Mouse (Mus musculus) cerebellum, postnatal 4 days (tissue): Measurements from ENCODE around the gene Ccdc71.
A peak's percentile ranks its signal among the peaks of the same experiment; 100 is the strongest.

ENCODE experiments used
- DNase-seq, 2 experiments: peaks; one replicate each; pipeline ENCODE4 v3.0.0; 2022; ENCODE audit warnings: low spot score in 2 of 2, mixed read lengths in 1 of 2

Gene Ccdc71

DNA sequence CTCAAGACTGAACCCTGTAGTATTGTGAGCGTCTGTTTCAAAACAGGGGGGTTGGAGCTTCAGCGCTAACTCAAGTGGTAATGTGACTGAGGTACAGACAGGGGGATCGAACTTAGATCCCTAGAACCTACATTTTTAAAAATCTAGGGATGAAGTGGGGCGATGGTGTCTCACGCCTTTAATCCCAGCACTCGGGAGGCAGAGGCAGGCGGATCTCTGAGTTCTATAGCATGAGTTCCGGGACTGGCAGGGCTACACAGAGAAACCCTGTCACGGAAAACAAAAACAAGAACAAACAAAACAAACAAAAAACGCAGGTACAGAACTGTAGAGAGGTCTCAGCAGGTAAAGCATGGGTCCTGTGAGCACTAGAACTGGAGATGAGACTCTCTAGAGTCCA is 3.4 kb upstream of the Ccdc71 start:
- no peak for DNase-seq

DNA sequence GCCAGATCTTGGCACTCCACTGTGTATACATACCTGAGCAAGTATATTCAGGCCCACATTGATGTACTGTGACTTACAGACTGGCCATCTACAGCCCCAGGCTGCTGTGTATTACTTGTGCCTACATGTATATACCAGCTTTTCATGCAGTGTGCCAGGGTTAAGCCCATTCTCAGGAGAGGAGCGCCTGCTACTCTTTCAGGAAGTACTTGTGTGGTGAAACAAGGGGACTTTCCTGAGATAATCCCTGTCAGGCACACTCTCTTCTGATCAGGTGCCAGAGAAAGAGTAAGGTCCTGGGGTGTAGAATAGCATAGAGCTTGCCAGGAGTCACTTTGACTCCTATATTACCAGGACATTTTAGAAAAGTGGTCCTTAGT is 398 bp upstream of the Ccdc71 start:
- no peak for DNase-seq

DNA sequence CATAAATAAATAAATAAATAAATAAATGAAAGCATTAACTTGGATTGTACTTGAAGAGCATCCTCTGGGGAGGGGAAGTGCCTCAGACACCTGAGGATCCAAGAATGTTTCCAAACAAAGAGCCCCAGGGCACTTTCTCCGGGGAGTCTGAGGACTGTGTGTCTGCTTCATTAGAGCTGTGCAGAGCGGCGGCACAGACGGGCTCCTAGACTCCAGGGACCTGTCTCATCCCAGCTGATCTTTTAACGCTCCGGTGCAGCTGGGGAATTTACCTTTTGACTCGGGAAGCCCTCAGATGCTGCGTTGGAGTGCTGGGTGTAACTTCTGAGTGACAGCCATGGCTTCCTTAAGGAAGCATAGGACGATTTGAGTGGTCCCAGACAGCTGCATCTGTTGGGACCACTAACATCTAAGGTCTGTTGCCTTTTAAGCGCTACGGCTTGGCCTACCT is 879 bp downstream of the Ccdc71 start, which contains the start of gene Klhdc8b:
Klhdc8b (minus strand) TSS at position 401 of the 451 bp plus-strand sequence.
- no peak for DNase-seq

DNA sequence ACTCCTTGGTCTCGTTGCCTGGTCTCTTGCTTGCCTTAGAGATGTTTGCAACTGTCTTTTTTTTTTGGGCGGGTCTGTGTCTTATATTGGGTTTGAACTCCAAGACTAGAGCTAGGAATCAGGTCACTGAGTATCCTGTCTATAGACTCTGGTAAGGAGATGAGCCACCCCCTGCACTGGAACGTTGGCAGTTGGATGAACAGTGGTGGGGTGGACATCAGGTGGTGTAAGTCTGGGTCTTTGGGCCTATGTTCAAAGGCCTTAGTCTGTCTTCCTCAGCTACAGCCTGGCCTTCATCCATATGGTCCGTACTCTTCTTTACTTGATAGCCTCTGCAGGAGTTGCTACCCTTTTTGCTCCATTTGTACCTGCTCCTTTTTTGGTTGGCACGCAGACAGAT is 1.3 kb downstream of the Ccdc71 start:
- DNase-seq: no peak

DNA sequence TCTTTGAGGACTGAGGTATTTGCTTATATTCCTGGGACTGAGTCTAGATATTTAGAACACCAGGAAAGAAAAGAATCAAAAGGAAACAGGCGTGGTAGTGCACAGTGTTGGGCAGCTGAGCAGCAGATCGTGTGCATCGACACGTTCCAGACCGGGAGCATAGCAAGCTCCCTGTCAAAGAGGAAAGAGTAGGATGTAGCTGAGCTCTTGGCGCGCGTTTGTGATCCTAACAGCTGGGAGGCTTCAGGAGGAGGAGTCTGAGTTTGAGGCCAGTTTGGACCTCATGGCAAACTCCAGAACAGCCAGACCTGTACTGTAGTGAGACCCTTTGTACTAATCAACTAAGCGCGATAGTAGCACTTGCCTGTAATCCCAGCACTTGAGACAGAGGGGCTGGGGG is 1.9 kb downstream of the Ccdc71 start:
- no peak for DNase-seq

DNA sequence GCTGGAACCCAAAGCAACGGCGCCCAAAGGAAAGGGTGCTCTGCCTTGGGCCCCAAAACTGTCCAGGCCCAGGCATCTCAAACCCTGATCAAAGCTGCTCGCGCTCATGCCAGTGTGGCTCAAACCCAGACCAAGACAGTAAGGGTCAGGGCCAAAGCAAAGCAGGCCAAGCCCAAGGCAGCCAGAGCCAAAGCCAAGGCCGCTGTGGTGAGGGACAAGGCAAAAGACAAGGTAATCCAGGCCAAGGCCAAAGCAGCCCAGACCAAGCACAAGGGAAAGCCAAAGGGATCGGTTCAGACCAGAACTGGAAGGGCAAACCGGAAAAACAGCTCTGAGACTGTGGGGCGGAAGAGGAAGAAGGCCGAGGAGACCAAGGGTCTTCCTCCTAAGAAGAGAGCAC is 3.4 kb downstream of the Ccdc71 start:
- no peak for DNase-seq

DNA sequence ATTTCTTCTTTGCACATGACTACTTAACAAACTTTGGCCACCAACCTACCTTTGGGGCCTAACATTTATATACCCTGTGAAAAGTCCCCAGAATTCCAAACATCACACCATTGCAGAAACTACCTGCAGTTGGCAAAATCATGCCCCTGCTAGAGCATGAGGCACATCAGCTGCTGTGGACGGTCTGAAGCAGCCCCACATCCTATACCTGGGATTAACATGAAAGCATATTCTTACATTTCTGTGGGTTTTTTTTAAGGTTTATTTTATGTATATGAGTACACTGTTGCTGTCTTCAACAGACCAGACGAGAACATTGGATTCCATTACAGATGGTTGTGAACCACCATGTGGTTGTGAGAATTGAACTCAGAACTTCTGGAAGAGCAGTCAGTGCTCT is 5.9 kb downstream of the Ccdc71 start:
- DNase-seq: no peak

DNA sequence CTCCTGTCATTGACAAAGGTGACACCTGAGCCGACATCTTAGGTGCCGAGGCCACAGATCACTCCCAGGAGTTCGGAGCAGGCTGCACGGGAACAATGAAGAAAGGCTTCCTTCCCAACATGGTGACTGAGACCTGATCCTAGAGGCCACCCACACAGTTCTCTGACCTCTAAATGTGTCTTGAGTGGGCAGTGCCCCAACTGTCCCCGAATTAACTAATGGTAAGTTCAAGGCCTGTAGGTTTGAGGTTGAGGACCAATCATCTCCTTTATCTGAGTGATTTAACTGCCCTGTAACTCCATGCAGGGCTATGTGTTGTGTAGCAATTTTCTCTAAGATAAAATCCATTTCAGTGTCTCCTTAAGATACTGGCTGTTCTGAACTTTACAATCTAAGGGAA is 9.1 kb downstream of the Ccdc71 start:
- no peak for DNase-seq

DNA sequence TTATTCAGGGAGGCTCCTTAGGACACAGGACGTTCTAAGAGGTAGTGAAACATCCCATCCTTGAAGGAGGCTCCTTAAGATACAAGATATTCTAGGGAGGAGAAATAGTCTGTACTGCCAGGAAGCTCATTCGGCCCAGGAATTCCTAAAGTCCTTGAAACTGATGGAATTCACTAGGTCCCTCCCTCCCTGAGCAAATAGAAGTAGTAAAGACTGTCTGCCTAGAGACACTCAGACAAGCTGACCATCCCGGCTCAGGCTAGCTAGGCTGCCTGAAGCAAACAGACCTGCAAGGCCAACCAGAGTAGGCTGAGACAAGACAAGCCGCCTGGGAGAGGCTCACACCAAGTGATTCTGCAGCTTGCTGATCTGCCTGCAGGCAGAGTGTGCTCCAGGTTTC is 9.5 kb downstream of the Ccdc71 start:
- no peak for DNase-seq

DNA sequence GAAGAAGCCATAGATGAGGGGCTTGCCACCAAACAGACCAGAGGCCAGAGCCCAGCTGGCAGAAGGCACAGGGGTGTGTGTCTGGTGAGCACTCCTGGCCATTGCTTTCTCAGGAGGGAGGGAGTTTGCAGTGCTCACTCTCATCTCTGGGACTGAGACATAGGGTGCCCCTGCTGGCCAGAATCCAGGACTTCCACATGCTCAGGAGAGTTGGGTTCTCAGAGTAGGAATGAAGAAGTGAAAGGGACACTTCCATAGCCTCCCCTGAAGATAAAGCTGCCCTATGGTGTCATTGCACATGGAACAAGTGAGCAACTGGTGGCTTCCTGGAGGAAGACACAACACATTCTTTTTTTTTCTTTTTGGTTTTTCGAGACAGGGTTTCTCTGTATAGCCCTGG is 14.2 kb downstream of the Ccdc71 start:
- no peak for DNase-seq

DNA sequence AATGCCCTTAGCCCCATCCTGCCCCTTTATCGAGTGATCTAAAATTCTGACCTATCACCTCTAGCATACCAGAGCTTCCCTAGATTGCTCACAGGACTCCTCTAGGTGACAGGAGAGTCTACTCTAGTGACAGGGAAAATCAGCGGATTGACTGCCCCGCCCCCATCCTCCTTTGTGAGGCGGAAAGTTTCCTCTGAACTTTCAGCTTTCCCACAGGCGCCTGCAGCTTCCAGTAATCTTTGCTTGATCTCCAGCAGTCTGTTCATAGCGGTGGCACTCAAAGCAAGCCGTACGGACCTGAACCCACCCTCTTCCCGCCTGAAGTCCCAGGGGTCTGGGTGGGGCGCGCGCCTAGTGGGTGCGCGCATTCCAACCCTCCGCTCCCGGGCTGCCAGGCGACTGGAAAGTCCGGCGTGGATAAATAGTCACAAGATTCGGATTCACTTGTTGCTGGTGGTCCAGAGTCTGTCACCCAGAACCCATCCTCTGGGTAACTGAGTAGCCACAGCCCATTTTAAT is 18.4 kb downstream of the Ccdc71 start:
- DNase-seq: peak in 1 of 2 experiments; percentile 61

DNA sequence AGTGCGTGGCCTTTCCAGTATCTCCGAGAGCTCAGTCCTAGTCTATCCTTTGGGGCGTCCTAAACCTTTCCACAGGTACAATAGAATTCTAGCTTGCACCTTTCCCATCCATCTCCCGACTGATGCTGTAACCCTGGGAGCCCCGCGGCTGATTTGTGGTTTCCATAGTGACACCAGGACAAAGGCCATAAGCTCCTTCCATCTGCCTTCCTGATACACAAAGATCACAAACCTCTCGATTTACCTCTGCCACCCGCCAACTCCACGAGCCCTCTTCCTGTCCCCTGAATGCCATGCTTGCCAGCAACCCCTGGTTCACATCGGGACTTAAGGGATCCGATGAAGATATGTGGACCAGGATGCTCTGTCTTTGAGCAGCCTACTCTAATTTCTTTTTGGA is 18.9 kb downstream of the Ccdc71 start:
- DNase-seq: no peak

DNA sequence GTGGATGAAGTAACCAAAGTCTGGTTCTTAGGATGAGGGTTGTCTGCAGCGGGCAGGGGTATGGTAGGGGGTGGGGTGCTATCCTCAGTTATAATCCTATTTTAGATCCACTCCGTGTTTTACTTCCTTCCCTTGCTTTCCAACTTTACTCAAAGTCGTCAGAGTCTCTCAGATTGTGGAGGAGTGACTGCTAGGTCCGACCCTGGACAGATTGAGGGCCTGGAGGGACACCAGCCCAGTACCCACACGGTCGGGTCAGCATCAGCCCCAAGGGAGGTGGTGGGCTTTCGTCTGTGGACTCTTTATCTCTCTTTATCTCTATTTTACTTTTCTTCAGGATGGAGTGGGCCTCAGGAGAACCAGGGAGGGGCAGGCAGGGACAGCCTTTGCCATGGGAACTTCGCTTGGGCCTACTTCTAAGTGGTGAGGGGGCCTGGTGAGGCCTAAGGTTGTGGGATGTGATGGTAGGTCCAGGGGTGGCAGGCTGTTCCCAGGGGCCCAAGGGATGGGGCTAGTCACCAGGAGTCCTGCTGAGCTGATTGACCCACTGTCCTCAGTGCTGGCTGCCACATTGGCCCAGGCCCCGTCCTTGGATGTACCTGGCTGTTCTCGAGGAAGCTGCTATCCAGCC is 19.5 kb downstream of the Ccdc71 start, which contains the start of gene Lamb2:
Lamb2 (plus strand) TSS at position 16 of the 631 bp plus-strand sequence.
- DNase-seq: no peak

DNA sequence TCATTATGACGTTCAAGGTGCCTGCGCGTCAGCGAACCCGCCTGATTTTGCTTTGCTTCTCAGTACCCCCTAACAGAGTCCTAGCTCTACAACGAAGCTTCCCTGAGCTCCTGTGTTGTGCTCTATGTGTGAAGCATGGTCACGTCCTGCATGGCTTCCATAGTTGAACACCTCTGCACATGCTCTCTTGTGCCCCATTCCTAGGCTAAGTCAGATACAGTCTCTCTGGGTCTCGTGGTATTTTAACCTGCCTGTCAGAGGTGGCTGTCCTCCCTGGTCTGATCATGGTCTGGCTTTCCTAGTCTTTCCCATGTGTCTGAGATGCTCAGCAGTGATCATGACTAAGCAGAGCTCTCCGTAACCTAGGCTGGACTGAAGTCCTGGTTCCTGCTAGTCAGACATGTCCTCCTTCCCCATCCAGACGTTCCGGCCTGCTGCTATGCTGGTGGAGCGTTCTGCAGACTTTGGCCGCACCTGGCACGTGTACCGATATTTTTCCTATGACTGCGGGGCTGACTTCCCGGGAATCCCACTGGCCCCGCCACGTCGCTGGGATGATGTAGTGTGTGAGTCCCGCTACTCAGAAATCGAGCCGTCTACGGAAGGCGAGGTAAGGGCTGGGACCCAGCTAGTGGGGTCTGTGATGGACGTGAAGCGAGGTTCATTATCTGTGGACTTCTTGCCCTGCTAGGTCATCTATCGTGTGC is 20.6 kb downstream of the Ccdc71 start:
- DNase-seq: no peak

DNA sequence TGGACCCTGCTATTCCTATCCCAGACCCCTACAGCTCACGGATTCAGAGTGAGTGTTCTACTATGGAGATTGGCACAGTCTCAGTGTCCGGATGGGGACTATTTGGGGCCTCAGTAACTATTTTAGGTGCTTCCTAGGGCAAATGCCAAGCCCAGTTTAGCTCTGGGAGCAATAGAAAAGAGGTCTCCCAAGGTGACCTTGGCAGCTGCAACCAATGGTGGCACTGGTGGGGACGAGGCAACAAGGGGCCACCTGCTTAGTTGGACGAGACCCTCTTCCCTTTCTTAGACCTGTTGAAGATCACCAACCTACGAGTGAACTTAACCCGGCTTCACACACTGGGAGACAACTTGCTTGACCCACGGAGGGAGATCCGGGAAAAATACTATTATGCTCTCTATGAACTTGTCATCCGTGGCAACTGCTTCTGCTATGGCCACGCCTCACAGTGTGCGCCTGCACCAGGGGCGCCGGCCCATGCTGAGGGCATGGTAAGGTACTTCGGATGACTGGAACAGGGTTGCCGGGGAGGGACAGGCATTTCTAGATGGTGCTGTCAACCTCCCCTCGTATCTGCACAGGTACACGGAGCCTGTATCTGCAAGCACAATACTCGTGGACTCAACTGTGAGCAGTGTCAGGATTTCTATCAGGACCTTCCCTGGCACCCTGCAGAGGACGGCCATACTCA is 21.3 kb downstream of the Ccdc71 start:
- no peak for DNase-seq

DNA sequence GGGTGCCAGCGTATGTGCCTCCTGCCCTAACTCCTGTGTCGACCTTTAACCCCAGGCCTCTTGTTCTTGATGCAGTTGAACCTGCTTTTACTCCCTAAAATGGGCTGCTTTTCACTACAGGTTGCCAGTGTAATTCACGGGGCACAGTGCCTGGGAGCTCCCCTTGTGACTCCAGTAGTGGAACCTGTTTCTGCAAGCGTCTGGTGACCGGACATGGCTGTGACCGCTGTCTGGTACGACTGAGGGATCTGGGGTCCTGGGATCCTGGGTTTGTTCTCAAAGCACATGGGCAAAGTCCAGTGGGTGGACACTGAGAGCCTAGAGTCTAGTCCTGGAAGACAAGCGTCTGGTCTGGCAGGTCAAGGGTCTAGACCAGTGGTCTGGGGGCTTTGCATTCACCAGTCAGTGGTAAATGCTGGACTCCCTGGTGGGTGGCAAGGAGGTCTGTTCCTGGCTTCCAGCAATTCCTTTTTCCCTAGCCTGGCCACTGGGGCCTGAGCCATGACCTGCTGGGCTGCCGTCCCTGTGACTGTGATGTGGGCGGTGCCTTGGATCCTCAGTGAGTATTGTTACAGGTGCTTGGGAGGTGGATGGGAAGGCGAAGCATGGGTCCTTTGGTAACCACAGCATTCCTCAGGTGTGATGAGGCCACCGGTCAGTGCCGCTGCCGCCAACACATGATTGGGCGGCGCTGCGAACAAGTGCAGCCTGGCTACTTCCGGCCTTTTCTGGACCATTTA is 22.9 kb downstream of the Ccdc71 start:
- no peak for DNase-seq

DNA sequence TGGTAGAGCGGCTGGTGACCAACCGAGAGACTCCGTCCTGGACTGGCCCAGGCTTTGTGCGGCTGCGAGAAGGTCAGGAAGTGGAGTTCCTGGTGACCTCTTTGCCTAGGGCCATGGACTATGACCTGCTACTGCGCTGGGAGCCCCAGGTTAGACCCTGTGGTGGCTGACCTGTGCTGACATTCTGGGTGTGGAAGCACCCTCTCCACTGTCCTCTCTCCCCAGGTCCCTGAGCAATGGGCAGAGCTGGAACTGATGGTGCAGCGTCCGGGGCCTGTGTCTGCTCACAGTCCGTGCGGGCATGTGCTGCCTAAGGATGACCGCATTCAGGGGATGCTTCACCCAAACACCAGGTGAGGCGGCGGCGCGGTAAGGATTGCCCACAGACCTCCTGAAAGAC is 23.7 kb downstream of the Ccdc71 start:
- DNase-seq: no peak

DNA sequence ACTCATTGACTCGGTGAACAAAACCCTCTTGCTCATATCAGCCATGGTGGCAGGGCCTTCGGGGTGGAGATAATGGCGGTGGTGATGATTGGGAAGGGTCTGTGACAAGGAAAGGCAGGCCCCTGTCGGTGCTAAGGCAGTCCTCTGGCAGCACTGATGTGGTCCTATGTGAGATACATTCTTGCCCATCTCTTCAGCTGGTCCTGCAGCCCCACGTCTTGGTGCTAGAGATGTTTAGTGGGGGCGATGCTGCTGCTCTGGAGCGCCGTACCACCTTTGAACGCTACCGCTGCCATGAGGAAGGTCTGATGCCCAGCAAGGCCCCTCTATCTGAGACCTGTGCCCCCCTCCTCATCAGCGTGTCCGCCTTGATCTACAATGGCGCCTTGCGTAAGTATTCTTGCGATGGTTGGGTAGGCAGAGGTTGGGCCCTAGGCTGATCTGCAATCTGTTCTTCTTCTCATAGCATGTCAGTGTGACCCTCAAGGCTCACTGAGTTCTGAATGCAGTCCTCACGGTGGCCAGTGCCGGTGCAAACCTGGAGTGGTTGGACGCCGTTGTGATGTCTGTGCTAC is 25.1 kb downstream of the Ccdc71 start:
- no peak for DNase-seq

DNA sequence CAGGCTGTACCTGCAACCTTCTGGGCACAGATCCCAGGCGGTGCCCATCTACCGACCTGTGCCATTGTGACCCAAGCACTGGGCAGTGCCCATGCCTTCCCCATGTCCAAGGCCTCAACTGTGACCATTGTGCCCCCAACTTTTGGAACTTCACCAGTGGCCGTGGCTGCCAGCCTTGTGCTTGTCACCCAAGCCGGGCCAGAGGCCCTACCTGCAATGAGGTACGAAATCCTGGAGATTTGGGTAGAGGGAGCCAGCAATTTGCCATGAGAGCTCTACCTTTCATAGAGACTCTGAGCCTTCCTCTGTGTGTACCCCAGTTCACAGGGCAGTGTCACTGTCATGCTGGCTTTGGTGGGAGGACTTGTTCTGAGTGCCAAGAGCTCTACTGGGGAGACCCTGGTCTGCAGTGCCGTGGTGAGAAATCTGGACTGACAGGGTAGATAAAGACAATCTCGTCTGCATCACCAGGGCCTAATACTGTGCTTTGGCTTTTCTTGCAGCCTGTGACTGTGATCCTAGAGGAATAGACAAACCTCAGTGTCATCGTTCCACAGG is 26.7 kb downstream of the Ccdc71 start:
- no peak for DNase-seq

DNA sequence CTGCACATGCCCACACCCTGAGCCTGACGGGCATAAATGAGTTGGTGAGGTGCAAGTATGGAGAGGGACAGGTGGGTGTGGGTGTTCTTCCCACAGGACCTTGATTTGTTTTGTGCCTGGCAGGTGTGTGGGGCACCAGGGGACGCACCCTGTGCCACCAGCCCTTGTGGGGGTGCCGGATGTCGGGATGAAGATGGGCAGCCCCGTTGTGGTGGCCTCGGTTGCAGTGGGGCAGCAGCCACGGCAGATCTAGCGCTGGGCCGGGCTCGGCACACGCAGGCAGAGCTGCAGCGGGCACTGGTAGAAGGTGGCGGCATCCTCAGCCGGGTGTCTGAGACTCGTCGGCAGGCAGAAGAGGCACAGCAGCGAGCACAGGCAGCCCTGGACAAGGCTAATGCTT is 28.1 kb downstream of the Ccdc71 start:
- no peak for DNase-seq

DNA sequence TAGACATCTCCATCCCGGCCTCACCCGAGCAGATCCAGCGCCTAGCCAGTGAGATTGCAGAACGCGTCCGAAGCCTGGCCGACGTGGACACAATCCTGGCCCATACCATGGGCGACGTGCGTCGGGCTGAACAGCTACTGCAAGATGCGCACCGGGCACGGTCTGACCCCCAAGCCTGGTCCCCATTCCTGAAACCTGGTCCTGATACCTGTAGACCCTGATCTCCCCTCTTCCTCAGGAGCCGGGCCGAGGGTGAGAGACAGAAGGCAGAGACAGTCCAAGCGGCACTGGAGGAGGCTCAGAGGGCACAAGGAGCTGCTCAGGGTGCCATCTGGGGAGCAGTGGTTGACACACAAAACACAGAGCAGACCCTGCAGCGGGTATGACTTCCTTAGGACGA is 28.9 kb downstream of the Ccdc71 start:
- no peak for DNase-seq
